Mouse (Mus musculus) hindbrain, embryonic 16.5 days (tissue): Measurements from ENCODE around the gene Ykt6. TPM values are rescaled to one million over a fixed set of nuclear protein-coding genes. Genes with fewer than 3 reads are reported as not detected.
A peak's percentile ranks its signal among the peaks of the same experiment; 100 is the strongest.
"Not testable (repeated sequence)": the region's sequence is repeated elsewhere in the genome, so short reads cannot be mapped to it uniquely, and the experiment has no call there.

Source experiments
- ATAC-seq: fragments of 200-750 bp; cut with Nextera tagmentation; 2 replicates; pipeline ENCODE4 v1.8.0; 2017; ENCODE audit warnings: moderate TSS enrichment, moderate library complexity
- H3K27ac ChIP-seq: fragments of 300-500 bp; sonication (generic); 2 replicates; pipeline ENCODE4 v1.5.1; 2014; ENCODE audit warnings: low read depth, mild to moderate bottlenecking, control low read depth, low read length, moderate library complexity
- H3K27me3 ChIP-seq: fragments of 300-500 bp; sonication (generic); replicated peaks from 2 replicates; pipeline ENCODE4 v1.6.1; 2014; ENCODE audit warnings: low read length; ENCODE audit not compliant: control insufficient read depth, insufficient read depth
- H3K36me3 ChIP-seq: fragments of 300-500 bp; sonication (generic); 2 replicates; pipeline ENCODE4 v1.6.1; 2014; ENCODE audit warnings: mild to moderate bottlenecking, low read length, moderate library complexity, mixed read lengths; ENCODE audit not compliant: control insufficient read depth, insufficient read depth
- H3K4me1 ChIP-seq: fragments of 300-500 bp; sonication (generic); 2 replicates; pipeline ENCODE4 v1.6.1; 2014; ENCODE audit warnings: low read depth, low read length; ENCODE audit not compliant: control insufficient read depth, insufficient read depth
- H3K4me2 ChIP-seq: fragments of 300-500 bp; sonication (generic); 2 replicates; pipeline ENCODE4 v1.6.1; 2014; ENCODE audit warnings: mild to moderate bottlenecking, low read length, control low read depth, moderate library complexity
- H3K4me3 ChIP-seq: fragments of 300-500 bp; sonication (generic); 2 replicates; pipeline ENCODE4 v1.5.1; 2014; ENCODE audit warnings: mild to moderate bottlenecking, low read length, control low read depth, moderate library complexity
- H3K9ac ChIP-seq: fragments of 300-500 bp; sonication (generic); 2 replicates; pipeline ENCODE4 v1.6.1; 2014; ENCODE audit warnings: low read depth, mild to moderate bottlenecking, control low read depth, low read length, moderate library complexity
- H3K9me3 ChIP-seq: fragments of 300-500 bp; sonication (generic); 2 replicates; pipeline ENCODE4 v1.6.1; 2014; ENCODE audit warnings: mild to moderate bottlenecking, low read length, moderate library complexity; ENCODE audit not compliant: control insufficient read depth
- WGBS: fragments of 180-500 bp; shearing (Covaris S2); extraction: QIAGEN DNeasy Blood & Tissue Kit; methylation state at CpG from one replicate; pipeline ENCODE4 v1.1.7; 2014; 5-methylcytosine and 5-hydroxymethylcytosine counted together
- polyA plus RNA-seq: library from polyadenylated mRNA; unstranded; fragments of >200 nt; fragmentation: Nextera tagmentation; extraction: Ambion mirVana; gene quantifications from 2 replicates; pipeline ENCODE4 v1.2.1, GENCODE M21; 2015

The Ykt6 gene
- polyA plus RNA-seq, 1 experiment from 2014 or later: 98.9 TPM

DNA sequence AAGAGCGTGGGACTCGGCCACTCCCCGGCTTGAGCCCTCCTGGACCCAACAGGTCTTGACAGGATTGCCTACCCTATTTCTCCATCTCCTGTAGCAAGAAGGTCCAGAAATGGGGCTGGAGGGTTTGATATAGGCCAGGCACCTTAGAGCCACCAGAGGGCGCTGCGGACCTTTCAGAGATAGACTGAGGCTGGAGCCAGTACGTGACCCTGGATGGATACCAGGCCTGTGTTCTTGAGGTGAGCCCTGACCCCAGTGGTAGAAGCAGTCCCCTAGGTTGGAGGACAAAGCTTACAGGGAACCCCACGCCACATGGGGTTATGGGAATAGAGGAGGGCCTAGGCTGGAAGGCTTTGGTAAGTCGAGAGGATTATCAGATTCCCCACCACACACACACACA is 40.5 kb downstream of the Ykt6 start:
- no peak overlapping the region for H3K27ac ChIP-seq
- no peak overlapping the region for H3K4me3 ChIP-seq
- peaks cover 13% of the 10 kb centered on the region for H3K4me1 ChIP-seq
- H3K4me2 ChIP-seq: no peak overlapping the region
- no peak overlapping the region for H3K9ac ChIP-seq
- WGBS: 20% methylated on average over 8 of the region's 8 CpGs
- no peaks in the 10 kb centered on the region for H3K9me3 ChIP-seq
- no peaks in the 10 kb centered on the region for H3K27me3 ChIP-seq
- H3K36me3 ChIP-seq: peaks cover 2% of the 10 kb centered on the region; the same call in 1 of the 2 replicates
- peak; percentile 28 for ATAC-seq

GRCm38 (mm10) chr11:5998472-5998871 is 43.0 kb downstream of the Ykt6 start:
- Histone ChIP-seq H3K9ac (no peak overlapping the region), H3K27me3 (no peaks in the 10 kb centered on the region), H3K4me1 (peaks cover 14% of the 10 kb centered on the region), H3K36me3 (no peaks in the 10 kb centered on the region), H3K27ac (no peak overlapping the region), H3K9me3 (no peaks in the 10 kb centered on the region), H3K4me3 (no peak overlapping the region), H3K4me2 (no peak overlapping the region)
- no peak for ATAC-seq
- WGBS: 96% methylated on average over 2 of the region's 2 CpGs

DNA sequence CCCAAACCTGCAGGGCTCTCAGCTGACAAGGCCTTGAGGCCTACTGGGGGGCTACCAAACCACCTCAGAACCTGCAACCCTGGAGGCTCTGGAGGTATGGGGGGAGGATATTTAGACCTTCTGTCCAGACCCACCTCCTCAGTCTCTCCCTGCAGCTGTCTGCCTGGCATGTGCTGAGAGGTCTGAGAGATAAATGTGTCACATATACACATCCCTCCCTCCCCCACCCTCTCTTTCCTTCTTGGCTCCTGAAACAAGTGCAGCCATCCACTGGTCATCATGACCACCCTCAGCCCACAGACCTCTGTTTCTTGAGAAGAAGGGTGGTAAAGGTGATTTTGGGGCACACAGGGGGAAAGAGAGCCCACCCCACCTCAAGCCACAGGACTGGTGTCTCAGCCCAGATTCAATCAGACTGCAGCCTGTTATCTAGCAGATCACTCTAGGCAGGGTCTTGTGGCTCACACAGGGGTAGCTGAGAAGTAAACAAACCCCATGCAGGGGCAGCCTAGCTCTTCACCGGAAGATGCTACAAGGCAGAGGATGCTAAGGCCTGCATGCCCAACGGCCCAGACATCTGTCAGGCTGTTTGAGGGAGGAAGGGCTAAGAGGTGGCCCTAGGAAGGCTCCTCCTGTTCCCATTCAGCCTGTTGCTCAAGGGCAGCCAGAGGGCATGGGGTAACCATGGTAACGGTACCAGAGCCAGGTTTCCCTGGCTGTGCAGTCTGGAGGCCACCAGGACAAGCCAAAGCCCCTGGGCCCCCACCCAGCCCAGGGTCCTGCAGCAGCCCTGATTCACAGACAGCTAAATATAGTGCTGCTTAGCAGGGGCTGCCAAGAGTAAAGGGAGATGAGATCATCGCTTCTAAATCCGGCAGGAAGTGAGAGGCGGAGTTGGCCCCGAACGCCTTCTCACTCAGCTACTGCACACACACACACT is 44.6 kb downstream of the Ykt6 start:
- H3K4me2 ChIP-seq: no peak overlapping the region; the same call in 1 of the 2 replicates
- H3K27ac ChIP-seq: peak overlapping the region; percentile 77
- peaks cover 14% of the 10 kb centered on the region for H3K4me1 ChIP-seq
- peak overlapping the region; percentile 30; the same call in 1 of the 2 replicates for H3K9ac ChIP-seq
- 10% methylated on average over 8 of the region's 8 CpGs for WGBS
- peak; percentile 94 for ATAC-seq
- no peaks in the 10 kb centered on the region for H3K9me3 ChIP-seq
- H3K4me3 ChIP-seq: no peak overlapping the region
- H3K27me3 ChIP-seq: no peaks in the 10 kb centered on the region
- H3K36me3 ChIP-seq: no peaks in the 10 kb centered on the region

DNA sequence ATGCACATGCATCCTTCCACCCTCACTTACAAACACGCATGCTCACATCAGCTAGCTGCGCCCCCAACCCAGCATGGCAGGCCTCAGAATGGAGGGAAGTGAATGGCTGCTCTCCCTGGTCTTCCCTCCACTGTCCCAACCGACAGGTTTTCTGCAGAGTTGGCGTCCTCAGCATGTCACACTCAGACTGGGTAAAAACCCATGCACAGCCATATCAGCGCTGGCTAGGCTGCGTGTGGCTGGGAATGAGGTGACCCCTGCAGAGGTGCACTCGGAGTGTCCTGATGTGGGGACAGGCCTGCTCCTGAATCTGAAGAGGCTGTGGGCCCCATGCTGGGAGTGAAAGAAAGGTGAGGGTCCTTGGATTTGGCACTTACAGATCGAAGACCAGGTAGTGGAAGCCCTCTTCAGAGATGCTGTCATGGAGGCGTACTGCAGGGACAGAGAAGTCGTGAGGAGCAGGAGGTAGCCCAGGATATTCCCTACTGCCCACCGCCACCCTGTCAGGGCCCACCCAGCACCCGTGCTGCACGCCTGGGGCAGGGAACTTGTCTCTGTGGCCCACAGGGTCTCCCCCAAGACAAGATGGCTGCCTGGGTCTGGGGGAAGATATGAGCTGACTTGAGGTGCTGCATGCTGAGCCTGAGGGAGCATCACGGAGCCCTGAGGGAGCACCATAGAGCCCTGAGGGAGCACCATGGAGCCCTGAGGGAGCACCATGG is 45.6 kb downstream of the Ykt6 start:
- Histone ChIP-seq H3K9me3 (no peaks in the 10 kb centered on the region), H3K36me3 (no peaks in the 10 kb centered on the region), H3K4me3 (no peak overlapping the region), H3K27me3 (no peaks in the 10 kb centered on the region), H3K27ac (peak overlapping the region; percentile 65), H3K4me2 (no peak overlapping the region), H3K9ac (peak overlapping the region; percentile 2; the same call in 1 of the 2 replicates), H3K4me1 (peaks cover 14% of the 10 kb centered on the region)
- ATAC-seq: no peak
- 80% methylated on average over 14 of the region's 14 CpGs for WGBS

- Histone ChIP-seq H3K4me3 (no peak overlapping the region), H3K36me3 (no peaks in the 10 kb centered on the region), H3K9me3 (no peaks in the 10 kb centered on the region), H3K27me3 (no peaks in the 10 kb centered on the region), H3K4me1 (peaks cover 14% of the 10 kb centered on the region), H3K9ac (no peak overlapping the region), H3K4me2 (no peak overlapping the region), H3K27ac (no peak overlapping the region)
- 78% methylated on average over 9 of the region's 9 CpGs for WGBS
- ATAC-seq: no peak
Measured at GRCm38 (mm10) chr11:6001981-6002649, 46.6 kb downstream of the Ykt6 start.

- WGBS: 50% methylated on average over 2 of the region's 2 CpGs
Measured at GRCm38 (mm10) chr11:6003046-6003639, 47.6 kb downstream of the Ykt6 start.

DNA sequence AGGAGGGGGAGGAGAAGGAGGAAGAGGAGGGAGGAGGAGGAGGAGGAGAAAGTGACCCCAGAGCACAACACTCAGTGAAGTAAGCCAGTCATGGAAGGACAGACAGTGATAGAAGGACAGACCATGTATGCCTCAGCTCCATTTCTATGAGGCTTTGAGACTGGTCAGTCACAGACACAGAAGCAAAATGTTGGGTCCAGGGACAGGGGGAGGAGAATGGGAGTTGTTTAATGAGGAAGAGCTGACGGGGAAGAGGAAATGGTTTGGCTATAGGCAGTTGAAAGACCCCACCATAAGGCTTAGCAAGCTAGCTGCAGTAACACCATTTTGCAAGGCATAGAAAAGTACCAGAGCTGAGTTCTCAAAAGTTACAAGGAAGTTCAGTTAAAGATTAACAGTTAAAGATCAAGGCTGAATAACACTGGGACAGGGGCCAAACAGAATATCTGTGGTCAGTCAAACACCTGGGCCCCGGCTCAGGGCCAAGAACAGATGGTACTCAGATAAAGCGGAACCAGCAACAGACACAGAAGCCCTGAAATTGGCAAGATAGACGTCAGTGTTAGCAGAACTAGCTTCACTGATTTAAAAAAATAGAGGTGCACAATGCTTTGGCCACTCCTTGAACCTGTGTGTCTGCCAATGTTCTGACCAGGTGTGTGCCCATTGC is 50.0 kb downstream of the Ykt6 start:
- H3K4me2 ChIP-seq, H3K4me1 ChIP-seq, ATAC-seq, H3K36me3 ChIP-seq, H3K9me3 ChIP-seq, H3K4me3 ChIP-seq, H3K27me3 ChIP-seq, H3K27ac ChIP-seq, H3K9ac ChIP-seq: not testable (repeated sequence)
- WGBS: 50% methylated on average over 1 of the region's 4 CpGs

More at GRCm38 (mm10) chr11:6003046-6003639, 47.6 kb downstream of the Ykt6 start:
- Histone ChIP-seq H3K4me3 (no peak overlapping the region), H3K9ac (no peak overlapping the region), H3K27ac (no peak overlapping the region), H3K27me3 (no peaks in the 10 kb centered on the region), H3K9me3 (no peaks in the 10 kb centered on the region), H3K36me3 (no peaks in the 10 kb centered on the region), H3K4me1 (peaks cover 14% of the 10 kb centered on the region), H3K4me2 (no peak overlapping the region)
- no peak for ATAC-seq

DNA sequence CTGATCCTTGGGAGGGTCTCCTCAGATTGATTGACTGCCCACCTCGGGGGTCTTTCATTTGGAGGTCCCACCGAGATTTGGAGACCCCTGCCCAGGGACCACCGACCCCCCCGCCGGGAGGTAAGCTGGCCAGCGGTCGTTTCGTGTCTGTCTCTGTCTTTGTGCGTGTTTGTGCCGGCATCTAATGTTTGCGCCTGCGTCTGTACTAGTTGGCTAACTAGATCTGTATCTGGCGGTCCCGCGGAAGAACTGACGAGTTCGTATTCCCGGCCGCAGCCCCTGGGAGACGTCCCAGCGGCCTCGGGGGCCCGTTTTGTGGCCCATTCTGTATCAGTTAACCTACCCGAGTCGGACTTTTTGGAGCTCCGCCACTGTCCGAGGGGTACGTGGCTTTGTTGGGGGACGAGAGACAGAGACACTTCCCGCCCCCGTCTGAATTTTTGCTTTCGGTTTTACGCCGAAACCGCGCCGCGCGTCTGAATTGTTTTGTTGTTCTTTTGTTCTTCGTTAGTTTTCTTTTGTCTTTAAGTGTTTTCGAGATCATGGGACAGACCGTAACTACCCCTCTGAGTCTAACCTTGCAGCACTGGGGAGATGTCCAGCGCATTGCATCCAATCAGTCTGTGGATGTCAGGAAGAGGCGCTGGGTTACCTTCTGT is 51.0 kb downstream of the Ykt6 start:
- 5% methylated on average over 28 of the region's 44 CpGs for WGBS
- not testable (repeated sequence) for H3K4me1 ChIP-seq, H3K27me3 ChIP-seq, H3K9ac ChIP-seq, H3K36me3 ChIP-seq, H3K9me3 ChIP-seq, ATAC-seq, H3K27ac ChIP-seq
- peak overlapping the region; percentile 36 for H3K4me3 ChIP-seq
- H3K4me2 ChIP-seq: peak overlapping the region; percentile 52
